Mouse (Mus musculus): ENCODE results near the gene Strbp. TPM values are rescaled to one million over a fixed set of nuclear protein-coding genes. Genes with fewer than 3 reads are reported as not detected.

The Strbp gene
- total and polyA plus RNA-seq, 2 experiments from 2014 or later: 49.6 to 102 TPM

DNA sequence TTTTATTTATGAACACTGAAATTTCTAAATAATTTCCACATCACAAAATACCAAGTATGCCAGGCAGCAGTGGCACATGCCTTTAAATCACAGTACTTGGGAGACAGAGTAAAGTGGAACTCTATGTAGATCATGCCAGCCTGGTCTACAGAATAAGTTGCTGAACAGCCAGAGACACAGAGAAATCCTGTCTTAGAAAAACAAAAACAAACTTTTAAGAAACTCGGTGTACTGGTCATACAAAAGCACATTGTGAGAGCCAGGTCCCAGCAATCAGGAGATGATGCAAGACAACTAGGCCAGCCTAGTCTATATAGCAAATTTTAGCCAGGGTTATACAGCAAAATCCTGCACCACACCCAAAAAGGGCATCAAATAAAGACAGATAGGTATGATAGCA lies 52.6 kb downstream of the Strbp start:
- TF ChIP-seq CTCF (IDR thresholded peaks at IDR 0.05; ENCODE audit: low read depth): no peak
- DNase-seq (ENCODE audit: low spot score) (no peak), ATAC-seq (no peak)
- Histone ChIP-seq H3K27ac (no peak overlapping the region), H3K36me3 (ENCODE audit: insufficient read depth, low read length) (no peaks in the 10 kb centered on the region), H3K9ac (replicated peaks; ENCODE audit: low read length) (no peak overlapping the region), H3K9me3 (ENCODE audit: low read length) (no peaks in the 10 kb centered on the region), H3K27me3 (ENCODE audit: insufficient read depth, low read length) (no peaks in the 10 kb centered on the region), H3K4me2 (ENCODE audit: low read depth, low read length) (no peak overlapping the region), H3K4me1 (ENCODE audit: insufficient read depth, low read length) (no peaks in the 10 kb centered on the region), H3K4me3 (ENCODE audit: low read length) (no peak overlapping the region)
- 75% methylated on average over 1 of the region's 1 CpGs for WGBS

DNA sequence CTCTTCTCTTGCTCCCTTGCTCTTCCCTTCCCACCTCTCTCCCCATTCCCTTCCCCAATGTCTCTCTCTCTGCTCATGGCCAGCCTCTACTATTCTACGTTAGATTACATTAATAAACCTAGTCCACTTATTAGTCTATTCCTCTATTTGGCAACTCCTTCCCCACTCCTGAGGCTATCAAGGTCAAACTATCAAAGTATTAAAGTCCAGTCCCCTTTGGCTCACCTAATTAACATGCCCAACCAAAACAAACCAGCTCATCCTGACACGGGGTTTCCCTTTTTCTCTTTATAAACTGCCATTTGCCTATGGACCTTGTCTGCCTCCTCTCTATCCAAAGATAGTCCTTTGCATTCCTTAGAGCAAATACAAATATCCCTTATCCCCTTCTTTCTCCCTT lies 54.1 kb downstream of the Strbp start:
- no peaks in the 10 kb centered on the region for H3K4me1 ChIP-seq (ENCODE audit: insufficient read depth, low read length)
- no peak for DNase-seq (ENCODE audit: low spot score)
- H3K27ac ChIP-seq: no peak overlapping the region
- H3K9me3 ChIP-seq (ENCODE audit: low read length): no peaks in the 10 kb centered on the region
- ATAC-seq: no peak
- H3K4me2 ChIP-seq (ENCODE audit: low read depth, low read length): no peak overlapping the region
- H3K36me3 ChIP-seq (ENCODE audit: insufficient read depth, low read length): no peaks in the 10 kb centered on the region
- WGBS: 81% methylated on average over 2 of the region's 2 CpGs
- H3K9ac ChIP-seq (replicated peaks; ENCODE audit: low read length): no peak overlapping the region
- no peaks in the 10 kb centered on the region for H3K27me3 ChIP-seq (ENCODE audit: insufficient read depth, low read length)
- TF ChIP-seq CTCF (IDR thresholded peaks at IDR 0.05; ENCODE audit: low read depth): no peak
- H3K4me3 ChIP-seq (ENCODE audit: low read length): no peak overlapping the region

DNA sequence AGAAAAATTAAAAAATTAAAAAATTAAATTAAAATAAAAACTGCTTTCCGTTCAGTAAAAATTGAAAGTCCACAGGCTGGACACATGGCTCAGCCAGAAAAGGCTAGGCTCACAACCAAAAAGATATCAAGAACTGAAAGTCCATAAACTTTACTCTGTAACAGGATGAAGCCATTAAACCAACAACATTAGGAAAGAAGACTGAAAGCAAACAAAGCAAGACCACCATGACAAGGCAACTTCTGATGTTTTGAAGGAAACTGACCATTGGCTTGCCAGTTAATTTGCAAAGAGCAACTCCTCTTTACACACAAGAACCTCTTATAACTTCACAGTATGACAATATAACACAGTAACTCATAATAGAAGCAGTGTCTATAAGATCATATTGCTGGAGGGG lies 54.7 kb downstream of the Strbp start:
- DNase-seq (ENCODE audit: low spot score) (no peak), ATAC-seq (no peak)
- no peak for TF ChIP-seq CTCF (IDR thresholded peaks at IDR 0.05; ENCODE audit: low read depth)
- Histone ChIP-seq H3K27me3 (ENCODE audit: insufficient read depth, low read length) (no peaks in the 10 kb centered on the region), H3K27ac (no peak overlapping the region), H3K36me3 (ENCODE audit: insufficient read depth, low read length) (no peaks in the 10 kb centered on the region), H3K4me1 (ENCODE audit: insufficient read depth, low read length) (no peaks in the 10 kb centered on the region), H3K9ac (replicated peaks; ENCODE audit: low read length) (no peak overlapping the region), H3K4me2 (ENCODE audit: low read depth, low read length) (no peak overlapping the region), H3K9me3 (ENCODE audit: low read length) (no peaks in the 10 kb centered on the region), H3K4me3 (ENCODE audit: low read length) (no peak overlapping the region)
- WGBS: 97% methylated on average over 1 of the region's 1 CpGs

DNA sequence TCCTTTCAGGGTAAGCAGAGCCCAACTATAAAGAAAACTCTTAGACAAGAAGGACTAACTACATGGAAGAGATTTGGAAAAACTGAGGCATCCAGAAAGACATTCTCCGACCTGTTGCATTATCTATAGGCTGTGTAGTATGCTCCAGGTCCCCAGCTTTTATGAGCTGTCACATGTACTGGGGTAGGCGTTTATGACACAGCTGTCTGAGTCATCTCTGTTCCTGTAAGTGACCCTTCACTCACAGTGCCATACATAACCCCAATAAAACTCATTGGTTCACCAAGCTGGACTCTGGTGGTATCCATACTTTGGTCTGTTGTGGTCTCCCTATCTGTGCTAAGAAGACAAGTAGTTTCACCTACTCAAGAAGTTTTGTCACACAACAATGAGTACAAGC lies 80.3 kb downstream of the Strbp start:
- no peaks in the 10 kb centered on the region for H3K4me1 ChIP-seq (ENCODE audit: insufficient read depth, low read length)
- ATAC-seq: no peak
- no peak overlapping the region for H3K9ac ChIP-seq (replicated peaks; ENCODE audit: low read length)
- no peaks in the 10 kb centered on the region for H3K9me3 ChIP-seq (ENCODE audit: low read length)
- WGBS: 96% methylated on average over 2 of the region's 2 CpGs
- no peak for TF ChIP-seq CTCF (IDR thresholded peaks at IDR 0.05; ENCODE audit: low read depth)
- no peak overlapping the region for H3K4me2 ChIP-seq (ENCODE audit: low read depth, low read length)
- DNase-seq (ENCODE audit: low spot score): no peak
- no peak overlapping the region for H3K27ac ChIP-seq
- H3K36me3 ChIP-seq (ENCODE audit: insufficient read depth, low read length): peaks cover 7% of the 10 kb centered on the region; the same call in 1 of the 2 replicates
- H3K4me3 ChIP-seq (ENCODE audit: low read length): no peak overlapping the region
- H3K27me3 ChIP-seq (ENCODE audit: insufficient read depth, low read length): no peaks in the 10 kb centered on the region

DNA sequence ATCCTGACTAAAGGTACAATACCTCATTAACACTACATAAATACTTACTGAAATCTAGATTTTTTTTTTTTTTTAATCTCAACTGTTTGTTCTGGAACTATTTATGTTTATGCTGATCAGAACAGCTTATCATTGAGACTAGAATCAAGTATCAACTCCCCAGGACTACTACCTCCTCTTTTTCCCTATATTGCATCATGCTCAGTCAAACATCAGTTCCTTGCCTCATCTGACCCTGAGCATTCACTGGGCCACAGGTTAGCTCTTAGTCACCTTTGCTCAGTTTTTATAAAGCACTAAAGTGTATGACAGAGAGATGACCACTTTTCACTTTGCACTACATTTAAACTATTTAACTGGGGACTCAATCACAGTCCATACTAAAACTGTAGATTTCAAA lies 115.7 kb downstream of the Strbp start:
- DNase-seq (ENCODE audit: low spot score) (no peak), ATAC-seq (no peak)
- no peaks in the 10 kb centered on the region for H3K27me3 ChIP-seq (ENCODE audit: insufficient read depth, low read length)
- no peaks in the 10 kb centered on the region for H3K4me1 ChIP-seq (ENCODE audit: insufficient read depth, low read length)
- no peak for TF ChIP-seq CTCF (IDR thresholded peaks at IDR 0.05; ENCODE audit: low read depth)
- peaks cover 5% of the 10 kb centered on the region; the same call in 1 of the 2 replicates for H3K36me3 ChIP-seq (ENCODE audit: insufficient read depth, low read length)
- no peak overlapping the region for H3K4me2 ChIP-seq (ENCODE audit: low read depth, low read length)
- no peak overlapping the region for H3K4me3 ChIP-seq (ENCODE audit: low read length)
- H3K9me3 ChIP-seq (ENCODE audit: low read length): no peaks in the 10 kb centered on the region
- no peak overlapping the region for H3K27ac ChIP-seq
- H3K9ac ChIP-seq (replicated peaks; ENCODE audit: low read length): no peak overlapping the region

DNA sequence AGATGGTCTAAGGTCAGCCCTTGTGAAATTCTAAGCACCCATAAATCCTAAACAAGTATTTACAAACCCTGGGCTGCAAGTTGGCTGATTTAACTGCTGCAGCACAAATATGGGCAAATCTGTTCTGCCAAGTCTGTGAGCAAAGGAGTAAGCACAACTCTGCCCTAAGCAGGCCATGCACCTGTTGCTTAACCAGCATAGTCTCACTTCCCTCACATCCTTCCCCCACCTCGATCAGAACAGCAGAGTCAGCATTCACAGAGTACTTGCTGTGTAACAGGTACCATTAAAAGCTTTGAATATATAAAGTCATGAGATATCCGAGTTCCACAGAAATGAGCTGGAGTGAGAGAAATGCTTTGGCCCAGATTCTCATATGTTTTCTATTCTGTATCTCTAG lies 125.5 kb downstream of the Strbp start:
- Histone ChIP-seq H3K4me2 (ENCODE audit: low read depth, low read length) (no peak overlapping the region), H3K4me3 (ENCODE audit: low read length) (no peak overlapping the region), H3K9ac (replicated peaks; ENCODE audit: low read length) (no peak overlapping the region), H3K27ac (no peak overlapping the region), H3K4me1 (ENCODE audit: insufficient read depth, low read length) (no peaks in the 10 kb centered on the region), H3K36me3 (ENCODE audit: insufficient read depth, low read length) (no peaks in the 10 kb centered on the region), H3K9me3 (ENCODE audit: low read length) (no peaks in the 10 kb centered on the region), H3K27me3 (ENCODE audit: insufficient read depth, low read length) (no peaks in the 10 kb centered on the region)
- DNase-seq (ENCODE audit: low spot score): no peak
- ATAC-seq: no peak
- TF ChIP-seq CTCF (IDR thresholded peaks at IDR 0.05; ENCODE audit: low read depth): no peak
- 88% methylated on average over 2 of the region's 2 CpGs for WGBS

DNA sequence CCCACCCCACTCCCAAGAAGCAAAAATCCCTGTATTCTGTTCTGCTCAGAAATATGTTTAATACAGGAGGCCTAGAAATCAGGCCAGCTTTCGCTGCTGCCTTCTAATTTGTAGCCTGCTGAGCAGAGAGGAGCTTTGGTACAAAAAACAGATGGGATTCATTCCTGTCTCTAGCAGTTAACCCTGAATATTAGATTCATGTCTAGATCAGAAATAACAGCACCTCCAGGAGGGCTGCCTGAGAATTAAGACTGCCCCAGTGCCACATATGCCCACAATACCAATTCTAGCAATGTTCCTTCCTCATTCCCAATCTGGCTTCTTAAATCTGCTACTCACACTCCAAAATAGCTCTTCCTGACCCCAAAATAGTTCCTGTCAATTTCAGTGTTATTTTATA lies 127.0 kb downstream of the Strbp start:
- WGBS: 60% methylated on average over 1 of the region's 1 CpGs
- Histone ChIP-seq H3K36me3 (ENCODE audit: insufficient read depth, low read length) (peaks cover 3% of the 10 kb centered on the region; the same call in 1 of the 2 replicates), H3K27me3 (ENCODE audit: insufficient read depth, low read length) (no peaks in the 10 kb centered on the region), H3K27ac (peak overlapping the region; percentile 41), H3K9ac (replicated peaks; ENCODE audit: low read length) (no peak overlapping the region), H3K4me1 (ENCODE audit: insufficient read depth, low read length) (no peaks in the 10 kb centered on the region), H3K4me2 (ENCODE audit: low read depth, low read length) (no peak overlapping the region), H3K4me3 (ENCODE audit: low read length) (no peak overlapping the region), H3K9me3 (ENCODE audit: low read length) (no peaks in the 10 kb centered on the region)
- no peak for TF ChIP-seq CTCF (IDR thresholded peaks at IDR 0.05; ENCODE audit: low read depth)
- DNase-seq (ENCODE audit: low spot score): peak; percentile 30
- ATAC-seq: no peak; the same call in 1 of the 2 replicates
